Mouse (Mus musculus) spleen, adult 18-20 months (tissue): ENCODE measurements around the gene Gm10073.
"Not testable (repeated sequence)": the region's sequence is repeated elsewhere in the genome, so short reads cannot be mapped to it uniquely, and the experiment has no call there.

Experiments
- DNase-seq, 2 experiments: peaks; one replicate each; pipeline ENCODE4 v3.0.0; 2022; ENCODE audit warnings: mixed read lengths in 2 of 2

Gene Gm10073

GRCm38 (mm10) chr8:106573168-106573567 is at the start of gene Gm10073:
Gene Gm10073, minus strand, starts transcription at chr8:106573461.
- not testable (repeated sequence) for DNase-seq

GRCm38 (mm10) chr8:106623016-106623415 is 49.8 kb upstream of the Gm10073 start:
- DNase-seq, result no peak

GRCm38 (mm10) chr8:106620488-106620887 is 47.2 kb upstream of the Gm10073 start:
- no peak for DNase-seq

GRCm38 (mm10) chr8:106619549-106620245 is 46.4 kb upstream of the Gm10073 start:
- no peak for DNase-seq

GRCm38 (mm10) chr8:106618324-106618723 is 45.1 kb upstream of the Gm10073 start:
- no peak for DNase-seq

GRCm38 (mm10) chr8:106617865-106618264 is 44.6 kb upstream of the Gm10073 start:
- no peak for DNase-seq

- no peak for DNase-seq
These were observed 43.9 kb upstream of the Gm10073 start for GRCm38 (mm10) chr8:106617196-106617595.

- no peak for DNase-seq
These were observed 43.4 kb upstream of the Gm10073 start for GRCm38 (mm10) chr8:106616679-106617078.

GRCm38 (mm10) chr8:106615661-106616299 is 42.5 kb upstream of the Gm10073 start:
- DNase-seq, result no peak

- no peak for DNase-seq
These were observed 41.4 kb upstream of the Gm10073 start for GRCm38 (mm10) chr8:106614704-106615103.

GRCm38 (mm10) chr8:106612047-106612446 is 38.8 kb upstream of the Gm10073 start:
- no peak for DNase-seq

- no peak for DNase-seq
These were observed 37.8 kb upstream of the Gm10073 start for GRCm38 (mm10) chr8:106610958-106611640.

GRCm38 (mm10) chr8:106609076-106609903 is 36.0 kb upstream of the Gm10073 start:
- DNase-seq, result no peak

GRCm38 (mm10) chr8:106608425-106608824 is 35.2 kb upstream of the Gm10073 start:
- no peak for DNase-seq

- DNase-seq, result not testable (repeated sequence)
These were observed 34.5 kb upstream of the Gm10073 start for GRCm38 (mm10) chr8:106607783-106608182.

GRCm38 (mm10) chr8:106606601-106607145 is 33.4 kb upstream of the Gm10073 start:
- no peak for DNase-seq

GRCm38 (mm10) chr8:106606121-106606520 is 32.9 kb upstream of the Gm10073 start:
- no peak for DNase-seq

GRCm38 (mm10) chr8:106605657-106606056 is 32.4 kb upstream of the Gm10073 start:
- no peak for DNase-seq

GRCm38 (mm10) chr8:106603933-106604332 is 30.7 kb upstream of the Gm10073 start:
- no peak for DNase-seq

- DNase-seq, result peak; percentile 8 to 14
These were observed 30.0 kb upstream of the Gm10073 start, which contains the start of gene Cdh1 for GRCm38 (mm10) chr8:106603131-106603819. Gene Cdh1, plus strand, starts transcription at chr8:106603351.

- no peak for DNase-seq
These were observed 26.2 kb upstream of the Gm10073 start for GRCm38 (mm10) chr8:106599265-106599979.
